ENCODE assay signal across 24 mouse cellular contexts in the genomic region with DNA sequence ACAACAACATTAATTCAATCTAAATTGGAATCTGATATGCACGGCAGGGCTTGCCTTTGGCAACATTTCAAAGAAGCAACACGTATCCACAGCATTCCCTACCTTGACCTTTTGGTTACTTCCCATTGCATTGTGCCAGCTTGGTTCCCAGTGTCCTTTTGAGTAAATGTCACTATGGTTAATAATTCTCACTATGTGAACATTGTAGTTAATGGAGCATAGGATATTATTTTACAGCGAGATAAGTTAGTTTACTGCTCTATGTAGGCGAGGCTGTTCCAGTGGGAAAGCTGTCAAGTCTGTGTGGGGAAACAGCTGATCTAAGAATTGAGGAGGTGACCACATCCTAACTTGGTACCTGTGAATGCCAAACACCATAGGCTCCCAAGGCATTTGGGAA. TPM values are rescaled to one million over a fixed set of nuclear protein-coding genes. Genes with fewer than 3 reads are reported as not detected.
A peak's percentile ranks its signal among the peaks of the same experiment; 100 is the strongest.
DNase-seq lines count a peak whose midpoint lies in the region; ATAC-seq lines count a peak whose summit lies in the region.
"Had no signal": no experiment of that assay in that cellular context is flagged by ENCODE, and none has a peak within 500 bp of the region (broad histone marks: within the 10 kb centered on the region; RNA-seq: fewer than 3 reads in every experiment).

No protein-coding gene starts in this region.

- 45% methylated on average over 4 of the region's 4 CpGs for WGBS in intestine, embryonic 16.5 days
- 63% methylated on average over 4 of the region's 4 CpGs for WGBS in stomach, embryonic 14.5 days
- WGBS in midbrain, embryonic 13.5 days: 78% methylated on average over 4 of the region's 4 CpGs
- 90% methylated on average over 4 of the region's 4 CpGs for WGBS in midbrain, embryonic 10.5 days

- H3K4me1 ChIP-seq in intestine, embryonic 16.5 days (ENCODE audit: control insufficient read depth, insufficient read depth, low read length): peaks cover 6% of the 10 kb centered on the region
- H3K4me1 ChIP-seq in stomach, embryonic 14.5 days (ENCODE audit: control insufficient read depth, insufficient read depth, low read length): no peaks in the 10 kb centered on the region
- H3K4me1 ChIP-seq in midbrain, embryonic 13.5 days (replicated peaks): no peaks in the 10 kb centered on the region
- H3K4me1 ChIP-seq in midbrain, embryonic 10.5 days: no peaks in the 10 kb centered on the region
- H3K4me1 ChIP-seq: embryonic facial prominence, embryonic 13.5 days; forebrain, embryonic 15.5 days; hindbrain, embryonic 10.5 days had no signal

- no peak overlapping the region for H3K4me2 ChIP-seq in intestine, embryonic 16.5 days (ENCODE audit: low read depth, low read length)
- no peak overlapping the region for H3K4me2 ChIP-seq in stomach, embryonic 14.5 days (replicated peaks; ENCODE audit: low read depth, low read length)
- no peak overlapping the region for H3K4me2 ChIP-seq in midbrain, embryonic 13.5 days (replicated peaks)
- H3K4me2 ChIP-seq: embryonic facial prominence, embryonic 13.5 days; forebrain, embryonic 15.5 days; liver, embryonic 11.5 days; lung, embryonic 14.5 days had no signal

- no peaks in the 10 kb centered on the region for H3K36me3 ChIP-seq in intestine, embryonic 16.5 days (ENCODE audit: control insufficient read depth, insufficient read depth, low read length)
- no peaks in the 10 kb centered on the region for H3K36me3 ChIP-seq in stomach, embryonic 14.5 days (ENCODE audit: control insufficient read depth, insufficient read depth, low read length)
- H3K36me3 ChIP-seq in midbrain, embryonic 13.5 days: no peaks in the 10 kb centered on the region
- H3K36me3 ChIP-seq in midbrain, embryonic 10.5 days: no peaks in the 10 kb centered on the region
- H3K36me3 ChIP-seq: embryonic facial prominence, embryonic 13.5 days; forebrain, embryonic 15.5 days; hindbrain, embryonic 10.5 days had no signal

- ATAC-seq in intestine, embryonic 16.5 days: peak; percentile 88
- 0 out of 2 replicates have a peak, but pooled peaks have one; percentile 28 for ATAC-seq in stomach, embryonic 14.5 days (ENCODE audit: insufficient number of reproducible peaks, insufficient read depth, low FRiP score, low read depth)
- ATAC-seq in midbrain, embryonic 13.5 days: no peak
- ATAC-seq: forebrain, embryonic 15.5 days had no signal

- peak; percentile 9 for DNase-seq in kidney, adult 9 months
- DNase-seq in kidney, postnatal 25 days: no peak
- DNase-seq in adrenal gland, postnatal 10 days: peak; percentile 58
- no peak for DNase-seq in right cerebral cortex, postnatal 4 days
- DNase-seq in midbrain, embryonic 10.5 days (ENCODE audit: low spot score): no peak
- DNase-seq: cerebellum, postnatal 14 days; left cerebral cortex, postnatal 4 days; lung, embryonic 14.5 days; lung, postnatal 36 days; retina, postnatal 1 day had no signal

- H3K9me3 ChIP-seq in intestine, embryonic 16.5 days (ENCODE audit: control insufficient read depth, low read length): no peaks in the 10 kb centered on the region
- H3K9me3 ChIP-seq in stomach, embryonic 14.5 days (ENCODE audit: control insufficient read depth, low read depth, low read length): no peaks in the 10 kb centered on the region
- no peaks in the 10 kb centered on the region for H3K9me3 ChIP-seq in midbrain, embryonic 13.5 days
- H3K9me3 ChIP-seq in midbrain, embryonic 10.5 days (replicated peaks): no peaks in the 10 kb centered on the region
- H3K9me3 ChIP-seq: embryonic facial prominence, embryonic 13.5 days; forebrain, embryonic 15.5 days; hindbrain, embryonic 10.5 days had no signal

- H3K9ac ChIP-seq in intestine, embryonic 16.5 days (ENCODE audit: low read depth, low read length): no peak overlapping the region
- H3K9ac ChIP-seq in stomach, embryonic 14.5 days (replicated peaks; ENCODE audit: low read depth, low read length): no peak overlapping the region
- H3K9ac ChIP-seq in midbrain, embryonic 13.5 days (replicated peaks): no peak overlapping the region
- H3K9ac ChIP-seq: embryonic facial prominence, embryonic 13.5 days; forebrain, embryonic 15.5 days; lung, embryonic 14.5 days had no signal

- no peaks in the 10 kb centered on the region for H3K27me3 ChIP-seq in intestine, embryonic 16.5 days (replicated peaks; ENCODE audit: control insufficient read depth, insufficient read depth, low read length)
- H3K27me3 ChIP-seq in stomach, embryonic 14.5 days (ENCODE audit: control insufficient read depth, insufficient read depth, low read length): no peaks in the 10 kb centered on the region
- no peaks in the 10 kb centered on the region for H3K27me3 ChIP-seq in midbrain, embryonic 13.5 days
- H3K27me3 ChIP-seq in midbrain, embryonic 10.5 days (ENCODE audit: low read depth, poor library complexity, severe bottlenecking): no peaks in the 10 kb centered on the region
- H3K27me3 ChIP-seq: embryonic facial prominence, embryonic 13.5 days; forebrain, embryonic 15.5 days had no signal

- no peak overlapping the region for H3K27ac ChIP-seq in intestine, embryonic 16.5 days (ENCODE audit: low read length)
- no peak overlapping the region for H3K27ac ChIP-seq in stomach, embryonic 14.5 days (ENCODE audit: low read length)
- H3K27ac ChIP-seq in midbrain, embryonic 13.5 days: no peak overlapping the region
- no peak overlapping the region for H3K27ac ChIP-seq in midbrain, embryonic 10.5 days (replicated peaks)
- H3K27ac ChIP-seq: embryonic facial prominence, embryonic 13.5 days; forebrain, embryonic 15.5 days; hindbrain, embryonic 10.5 days; left cerebral cortex, adult 2 months had no signal

- H3K4me3 ChIP-seq in intestine, embryonic 16.5 days (ENCODE audit: low read length): no peak overlapping the region
- no peak overlapping the region for H3K4me3 ChIP-seq in stomach, embryonic 14.5 days (ENCODE audit: low read depth, low read length)
- H3K4me3 ChIP-seq in midbrain, embryonic 13.5 days (replicated peaks): no peak overlapping the region
- H3K4me3 ChIP-seq in midbrain, embryonic 10.5 days: no peak overlapping the region
- H3K4me3 ChIP-seq: embryonic facial prominence, embryonic 13.5 days; forebrain, embryonic 15.5 days; hindbrain, embryonic 10.5 days; left cerebral cortex, adult 2 months had no signal

RNA-seq across cellular contexts. Expression of a gene that starts 16.1 kb away (rescaled TPM):
- total RNA-seq in adrenal gland, postnatal 10 days (2021): under 1 TPM; 0.18 to 0.48 TPM
- 4.8 and 5.2 TPM in 2 replicates for polyA plus RNA-seq in intestine, embryonic 16.5 days (2015; fragmentation: Nextera tagmentation; extraction: Ambion mirVana)
- polyA plus RNA-seq in stomach, embryonic 14.5 days (2014; fragmentation: Nextera tagmentation; extraction: Ambion mirVana): 1.8 and 2.7 TPM in 2 replicates
- 0.09 TPM in 1 of 2 replicates, not detected in the other for polyA plus RNA-seq in midbrain, embryonic 13.5 days (2015; fragmentation: Nextera tagmentation; extraction: Ambion mirVana)
- polyA plus RNA-seq in midbrain, embryonic 10.5 days (2016; fragmentation: Nextera tagmentation; extraction: Ambion mirVana): 0.09 and 0.10 TPM in 2 replicates
- total RNA-seq: gastrocnemius, adult 18-20 months; gastrocnemius, postnatal 4 days; left cerebral cortex, postnatal 4 days; megakaryocyte-erythroid progenitor cell, adult 5-6 weeks had no signal
- polyA plus RNA-seq: C2C12; hindbrain, embryonic 10.5 days had no signal

RNA-seq across cellular contexts. Expression of a gene that starts 23.5 kb away (rescaled TPM):
- total RNA-seq in adrenal gland, postnatal 10 days (2021): under 1 TPM; 0.30 to 0.82 TPM
- polyA plus RNA-seq in intestine, embryonic 16.5 days (2015; fragmentation: Nextera tagmentation; extraction: Ambion mirVana): 0.12 and 0.15 TPM in 2 replicates
- 0.21 TPM in 1 of 2 replicates, not detected in the other for polyA plus RNA-seq in stomach, embryonic 14.5 days (2014; fragmentation: Nextera tagmentation; extraction: Ambion mirVana)
- 0.32 and 0.63 TPM in 2 replicates for polyA plus RNA-seq in midbrain, embryonic 13.5 days (2015; fragmentation: Nextera tagmentation; extraction: Ambion mirVana)
- polyA plus RNA-seq in midbrain, embryonic 10.5 days (2016; fragmentation: Nextera tagmentation; extraction: Ambion mirVana): 0.29 and 0.31 TPM in 2 replicates
- total RNA-seq: gastrocnemius, adult 18-20 months; gastrocnemius, postnatal 4 days; megakaryocyte-erythroid progenitor cell, adult 5-6 weeks had no signal
- polyA plus RNA-seq: C2C12; heart, embryonic 16.5 days had no signal

RNA-seq across cellular contexts. Expression of a gene that starts 54.4 kb away (rescaled TPM):
- 10 to 100 TPM in 1 of 2 experiments, 1 to 10 TPM in 1; 7.1 to 12.1 TPM for total RNA-seq in adrenal gland, postnatal 10 days (2021)
- 21.0 and 24.7 TPM in 2 replicates for polyA plus RNA-seq in intestine, embryonic 16.5 days (2015; fragmentation: Nextera tagmentation; extraction: Ambion mirVana)
- polyA plus RNA-seq in stomach, embryonic 14.5 days (2014; fragmentation: Nextera tagmentation; extraction: Ambion mirVana): 36.7 and 37.4 TPM in 2 replicates
- 569 and 571 TPM in 2 replicates for polyA plus RNA-seq in midbrain, embryonic 13.5 days (2015; fragmentation: Nextera tagmentation; extraction: Ambion mirVana)
- 145 and 248 TPM in 2 replicates for polyA plus RNA-seq in midbrain, embryonic 10.5 days (2016; fragmentation: Nextera tagmentation; extraction: Ambion mirVana)
- total RNA-seq: megakaryocyte-erythroid progenitor cell, adult 5-6 weeks had no signal

RNA-seq across cellular contexts. Expression of a gene that starts 59.8 kb away (rescaled TPM):
- total RNA-seq in adrenal gland, postnatal 10 days (2021): under 1 TPM; 0.21 to 0.48 TPM
- polyA plus RNA-seq in intestine, embryonic 16.5 days (2015; fragmentation: Nextera tagmentation; extraction: Ambion mirVana): 0.12 and 0.40 TPM in 2 replicates
- 0.07 and 0.18 TPM in 2 replicates for polyA plus RNA-seq in stomach, embryonic 14.5 days (2014; fragmentation: Nextera tagmentation; extraction: Ambion mirVana)
- not detected in 2 replicates for polyA plus RNA-seq in midbrain, embryonic 13.5 days (2015; fragmentation: Nextera tagmentation; extraction: Ambion mirVana)
- polyA plus RNA-seq in midbrain, embryonic 10.5 days (2016; fragmentation: Nextera tagmentation; extraction: Ambion mirVana): 0.06 TPM in 1 of 2 replicates, not detected in the other
- total RNA-seq: layer of hippocampus, adult 8-10 months; left cerebral cortex, adult 2 months; left cerebral cortex, postnatal 4 days had no signal
- polyA plus RNA-seq: C2C12; forebrain, embryonic 15.5 days had no signal

Comparison
In these comparisons a context has a peak if more than half of its experiments do, and no peak if none do; other contexts are left out.
1. DNase-seq: peak in kidney, adult 9 months (single experiment) and adrenal gland, postnatal 10 days (single experiment); none in kidney, postnatal 25 days (0 of 2), right cerebral cortex, postnatal 4 days (single experiment) and midbrain, embryonic 10.5 days (single experiment).